Mouse (Mus musculus) midbrain, embryonic 10.5 days (tissue): ENCODE data around the gene Ptpn9. TPM values are rescaled to one million over a fixed set of nuclear protein-coding genes. Genes with fewer than 3 reads are reported as not detected.
"Not testable (repeated sequence)": the region's sequence is repeated elsewhere in the genome, so short reads cannot be mapped to it uniquely, and the experiment has no call there.

Experiments
- DNase-seq: peaks from one replicate; pipeline ENCODE4 v3.0.0-alpha.2; 2017; ENCODE audit warnings: low spot score
- H3K27ac ChIP-seq: fragments of 300-500 bp; sonication (generic); replicated peaks from 2 replicates; pipeline ENCODE4 v1.5.1; 2016; ENCODE audit warnings: mild to moderate bottlenecking
- H3K27me3 ChIP-seq: fragments of 300-500 bp; sonication (generic); 2 replicates; pipeline ENCODE4 v1.6.1; 2016; ENCODE audit warnings: low read depth, mild to moderate bottlenecking; ENCODE audit not compliant: poor library complexity, severe bottlenecking
- H3K36me3 ChIP-seq: fragments of 300-500 bp; sonication (generic); 2 replicates; pipeline ENCODE4 v1.6.1; 2016; ENCODE audit warnings: mild to moderate bottlenecking, moderate library complexity
- H3K4me1 ChIP-seq: fragments of 300-500 bp; sonication (generic); 2 replicates; pipeline ENCODE4 v1.6.1; 2016
- H3K4me3 ChIP-seq: fragments of 300-500 bp; sonication (generic); 2 replicates; pipeline ENCODE4 v1.5.1; 2016; ENCODE audit warnings: mild to moderate bottlenecking, moderate library complexity
- H3K9me3 ChIP-seq: fragments of 300-500 bp; sonication (generic); replicated peaks from 2 replicates; pipeline ENCODE4 v1.6.1; 2016; ENCODE audit warnings: mild to moderate bottlenecking
- WGBS: fragments of 180-500 bp; shearing (Covaris S2); methylation state at CpG from one replicate; pipeline ENCODE4 v1.1.7; 2016; 5-methylcytosine and 5-hydroxymethylcytosine counted together
- polyA plus RNA-seq: library from polyadenylated mRNA; unstranded; fragments of >200 nt; fragmentation: Nextera tagmentation; extraction: Ambion mirVana; gene quantifications from 2 replicates; pipeline ENCODE4 v1.2.1, GENCODE M21; 2016

Gene Ptpn9
- polyA plus RNA-seq, 1 experiment from 2014 or later, result 18.2 TPM

DNA sequence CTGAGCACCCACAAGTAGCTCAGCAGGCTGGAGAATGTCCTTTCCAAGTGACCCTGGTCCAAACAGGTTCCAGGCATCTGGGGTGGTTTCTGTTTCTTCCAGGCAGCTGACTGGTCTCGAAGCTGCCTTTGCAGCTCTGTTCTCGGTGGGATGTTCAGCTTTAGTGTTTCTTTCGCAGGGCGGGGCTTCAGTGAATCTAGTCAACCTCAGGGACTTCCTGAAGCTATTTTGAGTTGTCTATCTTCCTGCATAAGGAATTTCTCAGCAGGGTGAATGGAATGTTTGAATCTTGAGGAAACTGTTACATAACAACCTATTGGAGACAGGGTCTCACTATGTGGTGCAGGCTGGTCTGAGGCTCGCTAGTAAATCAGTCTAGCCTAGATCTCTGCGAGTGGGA, 14.5 kb upstream of the Ptpn9 start:
- Histone ChIP-seq H3K36me3 (peaks cover 29% of the 10 kb centered on the region), H3K9me3 (no peaks in the 10 kb centered on the region), H3K27me3 (no peaks in the 10 kb centered on the region), H3K27ac (no peak overlapping the region), H3K4me1 (no peaks in the 10 kb centered on the region), H3K4me3 (no peak overlapping the region)
- WGBS, result 95% methylated on average over 6 of the region's 6 CpGs
- no peak for DNase-seq

DNA sequence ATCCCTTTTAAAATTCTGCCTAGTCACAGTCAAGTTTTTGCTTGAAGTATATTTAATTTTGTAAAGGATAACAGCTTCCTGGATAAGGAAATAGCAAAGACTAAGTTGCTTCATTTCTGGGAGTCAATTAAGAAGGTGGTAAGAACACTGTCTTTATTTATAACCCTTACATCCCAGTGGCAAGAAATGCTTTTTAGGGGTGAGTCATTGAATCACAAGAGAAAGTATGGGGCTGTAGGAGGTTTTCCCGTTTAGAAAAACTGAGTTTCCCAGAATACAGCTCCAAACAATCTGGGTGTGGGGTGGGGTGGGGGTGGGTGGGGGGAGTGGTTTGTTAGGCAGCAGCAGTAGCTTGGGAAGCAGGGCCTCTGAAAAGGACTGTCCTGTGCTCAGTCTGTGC, 13.2 kb upstream of the Ptpn9 start:
- no peak overlapping the region for H3K4me3 ChIP-seq
- no peak overlapping the region for H3K27ac ChIP-seq
- H3K36me3 ChIP-seq, result peaks cover 29% of the 10 kb centered on the region
- no peaks in the 10 kb centered on the region for H3K4me1 ChIP-seq
- WGBS, result 81% methylated on average over 1 of the region's 1 CpGs
- H3K27me3 ChIP-seq, result no peaks in the 10 kb centered on the region
- no peaks in the 10 kb centered on the region for H3K9me3 ChIP-seq
- no peak for DNase-seq

GRCm38 (mm10) chr9:56995198-56996027, 690 bp downstream of the Ptpn9 start:
- peak overlapping the region; percentile 98 for H3K27ac ChIP-seq
- DNase-seq, result peak; percentile 78
- no peaks in the 10 kb centered on the region for H3K9me3 ChIP-seq
- H3K4me1 ChIP-seq, result peaks cover 18% of the 10 kb centered on the region
- no peaks in the 10 kb centered on the region for H3K27me3 ChIP-seq
- H3K36me3 ChIP-seq, result peaks cover 9% of the 10 kb centered on the region
- peak overlapping the region; percentile 92 for H3K4me3 ChIP-seq
- under 1% methylated on average over 80 of the region's 80 CpGs for WGBS

DNA sequence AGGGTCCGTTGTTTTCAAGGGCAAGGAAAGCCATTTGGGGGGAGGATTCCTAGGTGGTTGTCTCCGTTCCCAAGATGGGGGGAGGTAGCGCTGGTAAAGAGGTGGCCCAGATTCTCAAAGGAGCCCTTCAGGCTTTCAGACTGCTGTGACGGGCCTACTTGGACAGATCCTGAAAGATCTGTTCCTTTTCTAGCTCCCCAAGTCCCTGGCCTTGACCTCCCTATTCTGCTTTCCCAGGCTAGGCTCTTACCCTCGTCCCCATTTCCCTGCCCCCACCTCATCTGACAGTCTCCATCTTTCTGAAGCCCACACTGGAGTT, 1.3 kb downstream of the Ptpn9 start:
- DNase-seq, result peak; percentile 48
- Histone ChIP-seq H3K36me3 (peaks cover 9% of the 10 kb centered on the region), H3K4me3 (peak overlapping the region; percentile 92), H3K27ac (peak overlapping the region; percentile 98), H3K9me3 (no peaks in the 10 kb centered on the region), H3K27me3 (no peaks in the 10 kb centered on the region), H3K4me1 (peaks cover 18% of the 10 kb centered on the region)
- 0% methylated on average over 5 of the region's 5 CpGs for WGBS

DNA sequence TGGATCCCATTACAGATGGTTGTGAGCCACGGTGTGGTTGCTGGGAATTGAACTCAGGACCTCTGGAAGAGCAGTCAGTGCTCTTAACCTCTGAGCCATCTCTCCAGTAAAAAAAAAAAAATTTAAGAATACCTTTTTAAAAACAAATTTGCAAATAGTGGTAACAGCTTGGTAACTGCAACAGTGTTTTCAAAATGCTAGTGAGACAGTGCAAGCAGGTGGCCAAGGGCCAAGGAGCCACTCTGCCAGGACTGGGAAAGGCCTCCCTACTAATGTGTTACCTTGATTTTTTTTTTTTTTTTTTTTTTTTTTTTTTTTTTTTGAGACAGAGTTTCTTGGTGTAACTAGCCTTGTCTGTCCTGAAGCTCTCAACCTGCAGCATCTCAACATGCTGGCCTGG, 2.5 kb downstream of the Ptpn9 start:
- peaks cover 18% of the 10 kb centered on the region for H3K4me1 ChIP-seq
- not testable (repeated sequence) for H3K4me3 ChIP-seq, H3K36me3 ChIP-seq, H3K27me3 ChIP-seq, H3K27ac ChIP-seq, H3K9me3 ChIP-seq, DNase-seq
- 81% methylated on average over 1 of the region's 1 CpGs for WGBS

DNA sequence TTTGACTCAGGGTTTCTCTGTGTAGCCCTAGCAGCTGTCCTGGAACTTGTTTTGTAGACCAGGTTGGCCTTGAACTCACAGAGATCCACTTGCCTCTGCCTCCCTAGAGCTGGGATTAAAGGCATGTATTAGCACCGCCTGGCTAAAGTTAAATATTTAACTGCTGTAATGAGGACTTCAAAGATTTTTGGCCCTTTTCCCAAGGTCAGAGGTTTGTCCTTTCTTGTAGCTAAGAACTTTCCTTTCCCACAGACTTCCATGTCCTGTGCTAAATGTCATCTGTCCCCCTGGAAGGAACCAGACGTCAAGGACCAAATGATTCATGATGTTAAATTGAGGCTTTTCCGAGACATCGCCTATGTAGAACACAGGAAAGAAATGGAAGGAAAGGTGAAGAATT, 8.3 kb downstream of the Ptpn9 start:
- H3K4me3 ChIP-seq, result no peak overlapping the region
- peaks cover 39% of the 10 kb centered on the region for H3K36me3 ChIP-seq
- no peaks in the 10 kb centered on the region for H3K4me1 ChIP-seq
- WGBS, result 89% methylated on average over 4 of the region's 4 CpGs
- peaks cover 6% of the 10 kb centered on the region; the same call in 1 of the 2 replicates for H3K9me3 ChIP-seq
- H3K27ac ChIP-seq, result no peak overlapping the region
- no peaks in the 10 kb centered on the region for H3K27me3 ChIP-seq
- DNase-seq, result no peak

- Histone ChIP-seq H3K4me1 (no peaks in the 10 kb centered on the region), H3K4me3 (no peak overlapping the region), H3K9me3 (peaks cover 11% of the 10 kb centered on the region; the same call in 1 of the 2 replicates), H3K36me3 (peaks cover 45% of the 10 kb centered on the region), H3K27me3 (no peaks in the 10 kb centered on the region), H3K27ac (no peak overlapping the region)
- no peak for DNase-seq
- WGBS, result 93% methylated on average over 1 of the region's 1 CpGs
Observed at GRCm38 (mm10) chr9:57012393-57012792, 17.7 kb downstream of the Ptpn9 start.

DNA sequence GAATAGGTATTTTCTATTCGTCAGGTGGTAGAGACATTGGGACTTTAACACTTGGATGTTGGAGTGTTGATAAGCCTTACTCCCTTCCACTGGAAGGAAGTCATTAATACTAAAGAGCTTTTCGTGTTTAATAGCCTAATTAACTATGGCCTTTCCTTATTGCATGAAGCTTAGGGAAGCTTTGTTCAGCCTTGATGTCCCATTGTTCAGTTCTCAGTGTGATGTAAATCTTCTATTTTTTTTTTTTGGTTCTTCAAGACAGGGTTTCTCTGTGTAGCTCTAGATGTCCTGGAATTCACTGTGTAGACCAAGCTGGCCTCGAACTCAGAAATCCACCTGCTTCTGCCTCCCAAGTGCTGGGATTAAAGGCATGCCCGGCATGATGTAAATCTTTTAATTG, 18.2 kb downstream of the Ptpn9 start:
- peaks cover 40% of the 10 kb centered on the region for H3K36me3 ChIP-seq
- DNase-seq, result no peak
- H3K4me1 ChIP-seq, result no peaks in the 10 kb centered on the region
- 96% methylated on average over 4 of the region's 4 CpGs for WGBS
- H3K27ac ChIP-seq, result no peak overlapping the region
- H3K27me3 ChIP-seq, result no peaks in the 10 kb centered on the region
- peaks cover 9% of the 10 kb centered on the region; the same call in 1 of the 2 replicates for H3K9me3 ChIP-seq
- H3K4me3 ChIP-seq, result no peak overlapping the region

- Histone ChIP-seq H3K4me1 (no peaks in the 10 kb centered on the region), H3K4me3 (no peak overlapping the region), H3K9me3 (peaks cover 9% of the 10 kb centered on the region; the same call in 1 of the 2 replicates), H3K36me3 (peaks cover 40% of the 10 kb centered on the region), H3K27me3 (no peaks in the 10 kb centered on the region), H3K27ac (no peak overlapping the region)
- 95% methylated on average over 1 of the region's 1 CpGs for WGBS
- DNase-seq, result no peak
Observed at GRCm38 (mm10) chr9:57013756-57014155, 19.0 kb downstream of the Ptpn9 start.

DNA sequence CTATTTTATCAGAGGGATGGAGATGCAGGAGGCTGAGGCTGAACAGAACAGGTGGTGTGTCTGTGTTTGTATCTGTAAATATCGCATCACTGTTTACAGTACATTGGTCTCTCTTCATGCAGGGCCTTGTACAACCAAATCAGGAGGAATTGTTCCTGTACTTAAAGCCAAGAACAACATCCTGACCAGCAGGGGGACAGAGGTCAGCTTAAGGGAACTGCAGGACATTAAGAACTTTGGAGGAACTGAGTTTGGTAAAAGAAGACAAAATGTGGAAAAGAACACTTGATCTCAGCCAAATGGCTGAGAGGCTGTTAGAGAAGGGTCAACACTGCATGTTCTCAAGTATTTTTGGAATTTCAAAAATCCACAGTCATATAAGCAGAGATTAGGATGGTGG, 20.0 kb downstream of the Ptpn9 start:
- no peak for DNase-seq
- Histone ChIP-seq H3K27ac (no peak overlapping the region), H3K27me3 (no peaks in the 10 kb centered on the region), H3K9me3 (peaks cover 9% of the 10 kb centered on the region; the same call in 1 of the 2 replicates), H3K4me1 (no peaks in the 10 kb centered on the region), H3K36me3 (peaks cover 40% of the 10 kb centered on the region), H3K4me3 (no peak overlapping the region)
- 87% methylated on average over 1 of the region's 1 CpGs for WGBS

GRCm38 (mm10) chr9:57017631-57018030, 22.9 kb downstream of the Ptpn9 start:
- H3K9me3 ChIP-seq, result peaks cover 9% of the 10 kb centered on the region; the same call in 1 of the 2 replicates
- H3K36me3 ChIP-seq, result peaks cover 66% of the 10 kb centered on the region
- no peak for DNase-seq
- H3K4me3 ChIP-seq, result no peak overlapping the region
- WGBS, result 84% methylated on average over 1 of the region's 1 CpGs
- H3K27me3 ChIP-seq, result no peaks in the 10 kb centered on the region
- no peaks in the 10 kb centered on the region for H3K4me1 ChIP-seq
- H3K27ac ChIP-seq, result no peak overlapping the region

DNA sequence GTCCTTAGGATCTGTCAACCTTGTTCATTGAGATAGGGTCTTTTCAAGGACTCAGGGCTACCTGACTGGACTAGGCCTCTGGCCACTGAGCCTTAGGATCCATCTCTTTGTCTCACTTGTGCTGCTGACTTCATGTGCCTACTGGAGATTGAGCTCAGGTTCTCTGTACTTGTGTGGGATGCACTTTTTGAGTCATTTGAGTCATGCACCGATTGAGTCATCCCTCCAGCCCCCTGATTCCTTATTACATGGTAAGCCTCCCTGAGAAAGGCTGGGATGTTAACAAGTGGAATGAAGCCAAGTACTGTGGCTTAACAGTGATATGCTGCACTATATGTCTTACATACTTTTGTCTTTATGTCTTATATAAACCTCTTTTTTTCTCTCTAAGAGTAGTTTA, 37.0 kb downstream of the Ptpn9 start:
- Histone ChIP-seq H3K4me3 (no peak overlapping the region), H3K27me3 (no peaks in the 10 kb centered on the region), H3K27ac (no peak overlapping the region), H3K9me3 (no peaks in the 10 kb centered on the region), H3K36me3 (peaks cover 83% of the 10 kb centered on the region), H3K4me1 (no peaks in the 10 kb centered on the region)
- no peak for DNase-seq
- WGBS, result 97% methylated on average over 1 of the region's 1 CpGs

- H3K27me3 ChIP-seq, result no peaks in the 10 kb centered on the region
- H3K36me3 ChIP-seq, result peaks cover 62% of the 10 kb centered on the region
- no peak overlapping the region for H3K4me3 ChIP-seq
- no peak for DNase-seq
- no peaks in the 10 kb centered on the region for H3K4me1 ChIP-seq
- 97% methylated on average over 1 of the region's 1 CpGs for WGBS
- no peak overlapping the region for H3K27ac ChIP-seq
- H3K9me3 ChIP-seq, result no peaks in the 10 kb centered on the region
Observed at GRCm38 (mm10) chr9:57056237-57056636, 61.5 kb downstream of the Ptpn9 start.
